Mouse (Mus musculus) macrophage (primary cell): ENCODE measurements around the gene Nek1. TPM values are rescaled to one million over a fixed set of nuclear protein-coding genes. Genes with fewer than 3 reads are reported as not detected.

ENCODE experiments used
- H3K27ac ChIP-seq: fragments of 350-480 bp; formaldehyde crosslinking; 2 replicates; pipeline ENCODE4 v1.9.0; 2021
- H3K36me3 ChIP-seq: fragments of 350-480 bp; formaldehyde crosslinking; 2 replicates; pipeline ENCODE4 v1.9.0; 2021; ENCODE audit errors: inconsistent target
- H3K4me3 ChIP-seq: fragments of 350-480 bp; formaldehyde crosslinking; 2 replicates; pipeline ENCODE4 v1.9.0; 2021; ENCODE audit errors: inconsistent target
- H3K79me2 ChIP-seq: fragments of 350-480 bp; formaldehyde crosslinking; 2 replicates; pipeline ENCODE4 v1.9.0; 2021; ENCODE audit errors: inconsistent target
- WGBS: methylation state at CpG from one replicate; pipeline ENCODE4 v1.1.7; 2026; ENCODE audit warnings: inconsistent platforms; ENCODE audit not compliant: missing documents; 5-methylcytosine and 5-hydroxymethylcytosine counted together
- polyA plus RNA-seq: library from polyadenylated mRNA; stranded (reverse); fragments of 250-400 nt; gene quantifications from 3 replicates; pipeline ENCODE4 v1.2.4, GENCODE M21; 2018; ENCODE audit warnings: inconsistent platforms

The Nek1 gene
- polyA plus RNA-seq, 1 experiment from 2014 or later, result 5.1 TPM

- no peaks in the 10 kb centered on the region for H3K36me3 ChIP-seq
- no peak overlapping the region for H3K27ac ChIP-seq
- WGBS, result 100% methylated on average over 5 of the region's 5 CpGs
- H3K79me2 ChIP-seq, result no peaks in the 10 kb centered on the region
- H3K4me3 ChIP-seq, result no peak overlapping the region
Observed at GRCm38 (mm10) chr8:61054313-61054712, 61.3 kb downstream of the Nek1 start.

- H3K79me2 ChIP-seq, result no peaks in the 10 kb centered on the region
- WGBS, result 81% methylated on average over 3 of the region's 3 CpGs
- H3K27ac ChIP-seq, result no peak overlapping the region
Observed at GRCm38 (mm10) chr8:61056997-61057396, 64.0 kb downstream of the Nek1 start.

GRCm38 (mm10) chr8:61059143-61059542, 66.1 kb downstream of the Nek1 start:
- Histone ChIP-seq H3K36me3 (no peaks in the 10 kb centered on the region), H3K4me3 (no peak overlapping the region), H3K27ac (no peak overlapping the region), H3K79me2 (no peaks in the 10 kb centered on the region)

More at GRCm38 (mm10) chr8:61056997-61057396, 64.0 kb downstream of the Nek1 start:
- no peaks in the 10 kb centered on the region for H3K36me3 ChIP-seq
- H3K4me3 ChIP-seq, result no peak overlapping the region

- Histone ChIP-seq H3K27ac (no peak overlapping the region), H3K36me3 (no peaks in the 10 kb centered on the region), H3K79me2 (no peaks in the 10 kb centered on the region), H3K4me3 (no peak overlapping the region)
- 97% methylated on average over 7 of the region's 7 CpGs for WGBS
Observed at GRCm38 (mm10) chr8:61060412-61060811, 67.4 kb downstream of the Nek1 start.

- no peaks in the 10 kb centered on the region for H3K36me3 ChIP-seq
- no peaks in the 10 kb centered on the region for H3K79me2 ChIP-seq
- H3K27ac ChIP-seq, result no peak overlapping the region
- no peak overlapping the region for H3K4me3 ChIP-seq
Observed at GRCm38 (mm10) chr8:61075059-61075458, 82.1 kb downstream of the Nek1 start.

- no peak overlapping the region for H3K27ac ChIP-seq
- H3K79me2 ChIP-seq, result no peaks in the 10 kb centered on the region
- H3K36me3 ChIP-seq, result no peaks in the 10 kb centered on the region
- no peak overlapping the region for H3K4me3 ChIP-seq
- WGBS, result 100% methylated on average over 4 of the region's 4 CpGs
Observed at GRCm38 (mm10) chr8:61110496-61110895, 117.5 kb downstream of the Nek1 start.

GRCm38 (mm10) chr8:61111940-61112339, 118.9 kb downstream of the Nek1 start:
- no peaks in the 10 kb centered on the region for H3K36me3 ChIP-seq
- no peak overlapping the region for H3K4me3 ChIP-seq
- 98% methylated on average over 4 of the region's 4 CpGs for WGBS
- H3K79me2 ChIP-seq, result no peaks in the 10 kb centered on the region
- no peak overlapping the region for H3K27ac ChIP-seq

- no peak overlapping the region for H3K27ac ChIP-seq
- 77% methylated on average over 1 of the region's 1 CpGs for WGBS
- H3K36me3 ChIP-seq, result no peaks in the 10 kb centered on the region
- H3K4me3 ChIP-seq, result no peak overlapping the region
- H3K79me2 ChIP-seq, result no peaks in the 10 kb centered on the region
Observed at GRCm38 (mm10) chr8:61121631-61122030, 128.6 kb downstream of the Nek1 start.

GRCm38 (mm10) chr8:61127299-61127861, 134.4 kb downstream of the Nek1 start:
- WGBS, result 28% methylated on average over 2 of the region's 2 CpGs
- Histone ChIP-seq H3K27ac (no peak overlapping the region), H3K36me3 (no peaks in the 10 kb centered on the region), H3K4me3 (no peak overlapping the region), H3K79me2 (no peaks in the 10 kb centered on the region)

- H3K27ac ChIP-seq, result no peak overlapping the region
- no peaks in the 10 kb centered on the region for H3K36me3 ChIP-seq
- no peaks in the 10 kb centered on the region for H3K79me2 ChIP-seq
- H3K4me3 ChIP-seq, result no peak overlapping the region
- 94% methylated on average over 4 of the region's 4 CpGs for WGBS
Observed at GRCm38 (mm10) chr8:61132561-61133134, 139.7 kb downstream of the Nek1 start.

GRCm38 (mm10) chr8:61141869-61142268, 148.9 kb downstream of the Nek1 start:
- WGBS, result 90% methylated on average over 6 of the region's 6 CpGs
- Histone ChIP-seq H3K36me3 (no peaks in the 10 kb centered on the region), H3K79me2 (no peaks in the 10 kb centered on the region), H3K27ac (no peak overlapping the region), H3K4me3 (no peak overlapping the region)

- H3K36me3 ChIP-seq, result no peaks in the 10 kb centered on the region
- 77% methylated on average over 3 of the region's 3 CpGs for WGBS
- no peak overlapping the region for H3K27ac ChIP-seq
- no peak overlapping the region for H3K4me3 ChIP-seq
- no peaks in the 10 kb centered on the region for H3K79me2 ChIP-seq
Observed at GRCm38 (mm10) chr8:61142302-61142701, 149.3 kb downstream of the Nek1 start.

- no peaks in the 10 kb centered on the region for H3K79me2 ChIP-seq
- H3K27ac ChIP-seq, result no peak overlapping the region
- H3K36me3 ChIP-seq, result no peaks in the 10 kb centered on the region
- H3K4me3 ChIP-seq, result no peak overlapping the region
Observed at GRCm38 (mm10) chr8:61142845-61143244, 149.8 kb downstream of the Nek1 start.

GRCm38 (mm10) chr8:61148728-61149127, 155.7 kb downstream of the Nek1 start:
- 97% methylated on average over 5 of the region's 5 CpGs for WGBS
- no peak overlapping the region for H3K27ac ChIP-seq
- no peaks in the 10 kb centered on the region for H3K79me2 ChIP-seq
- H3K4me3 ChIP-seq, result no peak overlapping the region
- no peaks in the 10 kb centered on the region for H3K36me3 ChIP-seq

- H3K27ac ChIP-seq, result no peak overlapping the region
- WGBS, result 80% methylated on average over 4 of the region's 4 CpGs
- no peaks in the 10 kb centered on the region for H3K79me2 ChIP-seq
- H3K4me3 ChIP-seq, result no peak overlapping the region
- H3K36me3 ChIP-seq, result no peaks in the 10 kb centered on the region
Observed at GRCm38 (mm10) chr8:61150596-61150995, 157.6 kb downstream of the Nek1 start.

- Histone ChIP-seq H3K4me3 (no peak overlapping the region), H3K79me2 (no peaks in the 10 kb centered on the region), H3K36me3 (no peaks in the 10 kb centered on the region), H3K27ac (no peak overlapping the region)
- WGBS, result 78% methylated on average over 1 of the region's 1 CpGs
Observed at GRCm38 (mm10) chr8:61156406-61156805, 163.4 kb downstream of the Nek1 start.
